Mouse (Mus musculus) megakaryocyte-erythroid progenitor cell, adult 5-6 weeks (primary cell): ENCODE results near the gene Fam209. TPM values are rescaled to one million over a fixed set of nuclear protein-coding genes. Genes with fewer than 3 reads are reported as not detected.

Source experiments
- ATAC-seq: replicated peaks from 2 replicates; pipeline ENCODE4 v1.8.0; 2016; ENCODE audit warnings: mild to moderate bottlenecking, inconsistent platforms; ENCODE audit not compliant: severe bottlenecking, poor library complexity, low FRiP score, low TSS enrichment
- total RNA-seq, 2 experiments: library from RNA; stranded (forward) in 1 of 2; stranded (reverse) in 1 of 2; fragments of 200-1000, 215-1000 nt in 1 of 2; fragments of >200 nt in 1 of 2; fragmentation: Nextera tagmentation in 1 of 2; gene quantifications; 2 replicates each; pipeline ENCODE4 v1.2.3; 2014 to 2017

Fam209 gene
- total RNA-seq, 2 experiments from 2014 or later: 2.8 to 6.7 TPM

DNA sequence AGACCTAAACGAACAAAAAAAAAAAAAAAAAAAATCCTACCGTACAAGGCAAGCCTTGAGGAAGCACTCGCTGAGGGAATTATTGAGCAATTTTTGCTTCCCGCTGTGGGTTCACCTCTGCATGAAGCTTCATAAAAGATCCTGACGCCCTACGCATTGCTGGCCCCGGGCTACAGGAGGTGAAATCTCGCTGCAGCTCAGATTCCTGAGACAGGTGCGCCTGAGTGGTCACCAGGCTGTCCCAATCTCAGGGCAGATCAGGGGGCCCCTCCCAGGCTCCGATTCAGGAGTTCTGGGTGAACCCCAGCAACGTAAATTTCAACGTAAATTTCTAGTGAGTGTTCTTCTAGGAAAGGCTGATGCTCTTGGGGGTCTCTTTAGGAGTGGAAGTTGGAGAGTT is 50.2 kb downstream of the Fam209 start:
- ATAC-seq: no peak

Other genes with a start within 250 kb of the Fam209 start
- not detected in 2 replicates for gene Mc3r, start 224.0 kb upstream of the Fam209 start, total RNA-seq (2014; fragmentation: Nextera tagmentation)
- gene Mc3r, start 224.0 kb upstream of the Fam209 start, total RNA-seq (2017): not detected in 2 replicates
- 13.8 and 14.4 TPM in 2 replicates for gene Fam210b, start 127.0 kb upstream of the Fam209 start, total RNA-seq (2014; fragmentation: Nextera tagmentation)
- 5.2 and 8.7 TPM in 2 replicates for gene Fam210b, start 127.0 kb upstream of the Fam209 start, total RNA-seq (2017)
- 42.7 and 47.4 TPM in 2 replicates for gene Aurka, start 102.0 kb upstream of the Fam209 start, total RNA-seq (2014; fragmentation: Nextera tagmentation)
- 43.9 and 73.8 TPM in 2 replicates for gene Aurka, start 102.0 kb upstream of the Fam209 start, total RNA-seq (2017)
- gene Cstf1, start 101.8 kb upstream of the Fam209 start, total RNA-seq (2014; fragmentation: Nextera tagmentation): 25.8 and 32.3 TPM in 2 replicates
- 35.5 and 41.8 TPM in 2 replicates for gene Cstf1, start 101.8 kb upstream of the Fam209 start, total RNA-seq (2017)
- gene Cass4, start 78.7 kb upstream of the Fam209 start, total RNA-seq (2014; fragmentation: Nextera tagmentation): 0.89 TPM in 1 of 2 replicates, not detected in the other
- gene Cass4, start 78.7 kb upstream of the Fam209 start, total RNA-seq (2017): not detected in 2 replicates
- 38.0 and 65.7 TPM in 2 replicates for gene Rtf2, start 32.0 kb upstream of the Fam209 start, total RNA-seq (2014; fragmentation: Nextera tagmentation)
- 132 and 179 TPM in 2 replicates for gene Rtf2, start 32.0 kb upstream of the Fam209 start, total RNA-seq (2017)
- gene Gcnt7, start 13.9 kb upstream of the Fam209 start, total RNA-seq (2014; fragmentation: Nextera tagmentation): not detected in 2 replicates
- not detected in 2 replicates for gene Gcnt7, start 13.9 kb upstream of the Fam209 start, total RNA-seq (2017)
- not detected in 2 replicates for gene Tfap2c, start 77.1 kb downstream of the Fam209 start, total RNA-seq (2014; fragmentation: Nextera tagmentation)
- not detected in 2 replicates for gene Tfap2c, start 77.1 kb downstream of the Fam209 start, total RNA-seq (2017)